Mouse (Mus musculus): ENCODE results near the gene Cdc42bpa. TPM values are rescaled to one million over a fixed set of nuclear protein-coding genes. Genes with fewer than 3 reads are reported as not detected.
A peak's percentile ranks its signal among the peaks of the same experiment; 100 is the strongest.

The Cdc42bpa gene
- total and polyA plus RNA-seq, 2 experiments from 2014 or later, result 29.1 to 84.3 TPM

DNA sequence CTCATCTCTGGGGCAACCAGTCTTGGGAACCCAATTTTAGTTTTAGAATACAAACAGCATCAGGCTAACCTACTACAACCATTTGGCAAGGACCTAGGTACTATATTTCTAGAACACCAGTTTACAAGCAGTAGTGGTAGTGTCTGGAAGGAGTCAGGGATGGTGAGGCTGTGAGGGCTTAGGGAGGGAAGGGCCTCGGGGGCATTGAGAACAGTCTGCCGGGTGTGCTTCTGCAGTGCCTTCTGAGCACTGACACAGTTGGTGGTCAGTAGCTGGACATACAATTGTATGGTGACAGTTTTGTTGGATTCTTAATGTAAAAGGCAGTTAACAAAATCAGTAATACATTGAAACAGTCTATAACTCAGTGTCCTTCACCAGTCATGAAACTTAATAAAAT is 200.3 kb downstream of the Cdc42bpa start:
- WGBS, result 88% methylated on average over 2 of the region's 2 CpGs
- Histone ChIP-seq H3K9me3 (ENCODE audit: low read length) (no peaks in the 10 kb centered on the region), H3K9ac (replicated peaks; ENCODE audit: low read length) (no peak overlapping the region), H3K27ac (no peak overlapping the region), H3K4me1 (ENCODE audit: insufficient read depth, low read length) (no peaks in the 10 kb centered on the region), H3K36me3 (ENCODE audit: insufficient read depth, low read length) (peaks cover 36% of the 10 kb centered on the region), H3K27me3 (ENCODE audit: insufficient read depth, low read length) (no peaks in the 10 kb centered on the region), H3K4me3 (ENCODE audit: low read length) (no peak overlapping the region), H3K4me2 (ENCODE audit: low read depth, low read length) (no peak overlapping the region)
- no peak for ATAC-seq
- no peak for TF ChIP-seq CTCF (IDR thresholded peaks at IDR 0.05; ENCODE audit: low read depth)
- no peak for DNase-seq (ENCODE audit: low spot score)

DNA sequence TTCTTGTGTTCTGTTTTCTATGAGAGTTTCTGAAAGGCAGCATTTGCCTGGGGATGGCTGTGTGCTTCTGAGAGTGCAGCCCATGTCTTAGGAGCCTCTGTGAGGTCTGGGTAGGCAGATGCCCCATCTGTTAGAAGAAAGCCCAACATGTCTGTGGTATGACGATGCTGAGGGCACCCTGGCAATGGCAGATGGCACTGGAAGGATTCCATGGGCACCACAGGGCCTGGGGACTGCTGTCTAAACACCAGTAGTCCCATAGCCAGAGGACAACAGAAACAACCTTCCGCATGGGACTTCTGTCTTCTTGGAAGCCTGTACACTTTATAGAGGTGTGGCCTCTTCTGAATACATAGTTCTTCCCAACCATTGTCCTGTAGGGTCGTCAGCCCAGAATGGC is 200.9 kb downstream of the Cdc42bpa start:
- ATAC-seq (peak; percentile 50; the same call in 1 of the 2 replicates), DNase-seq (ENCODE audit: low spot score) (peak; percentile 26)
- WGBS, result 70% methylated on average over 3 of the region's 3 CpGs
- no peaks in the 10 kb centered on the region for H3K9me3 ChIP-seq (ENCODE audit: low read length)
- no peak overlapping the region for H3K27ac ChIP-seq
- H3K36me3 ChIP-seq (ENCODE audit: insufficient read depth, low read length), result peaks cover 42% of the 10 kb centered on the region
- H3K4me2 ChIP-seq (ENCODE audit: low read depth, low read length), result no peak overlapping the region
- no peaks in the 10 kb centered on the region for H3K27me3 ChIP-seq (ENCODE audit: insufficient read depth, low read length)
- no peak overlapping the region for H3K4me3 ChIP-seq (ENCODE audit: low read length)
- H3K9ac ChIP-seq (replicated peaks; ENCODE audit: low read length), result no peak overlapping the region
- no peak for TF ChIP-seq CTCF (IDR thresholded peaks at IDR 0.05; ENCODE audit: low read depth)
- H3K4me1 ChIP-seq (ENCODE audit: insufficient read depth, low read length), result no peaks in the 10 kb centered on the region

DNA sequence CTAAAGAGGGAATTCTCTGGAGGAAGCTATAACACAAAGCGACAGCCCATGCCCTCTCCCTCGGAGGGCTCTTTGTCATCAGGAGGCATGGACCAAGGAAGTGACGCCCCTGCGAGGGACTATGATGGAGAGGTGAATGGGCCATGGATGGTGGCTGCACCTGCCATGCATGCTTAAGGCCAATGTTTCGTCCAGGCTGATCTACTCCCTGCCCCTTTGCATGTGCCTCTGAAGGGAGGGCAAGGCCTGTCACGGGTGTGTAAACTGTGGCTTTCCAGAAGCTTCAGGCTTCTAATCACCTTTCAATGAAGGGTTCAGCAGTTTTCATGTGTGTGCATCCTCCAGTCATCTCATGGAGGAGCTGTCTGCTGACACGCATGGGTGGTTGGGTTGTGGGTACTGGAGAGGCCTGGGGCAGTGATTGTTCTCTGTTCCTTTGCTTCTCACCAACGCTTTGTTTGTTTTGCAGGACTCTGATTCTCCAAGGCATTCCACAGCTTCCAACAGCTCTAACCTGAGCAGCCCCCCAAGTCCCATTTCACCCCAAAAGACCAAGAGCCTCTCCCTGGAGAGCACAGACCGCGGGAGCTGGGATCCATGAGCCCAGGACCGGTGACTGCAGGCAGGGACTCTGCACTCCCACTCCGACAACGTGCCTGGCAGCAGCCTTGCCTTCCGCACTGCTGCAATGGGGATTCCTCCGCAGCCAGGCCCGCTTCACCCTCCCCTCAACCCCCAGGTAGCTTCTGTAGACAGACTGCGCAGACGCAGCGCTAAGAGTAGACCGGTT is 201.5 kb downstream of the Cdc42bpa start:
- WGBS, result 83% methylated on average over 20 of the region's 20 CpGs
- H3K36me3 ChIP-seq (ENCODE audit: insufficient read depth, low read length), result peaks cover 42% of the 10 kb centered on the region
- H3K9me3 ChIP-seq (ENCODE audit: low read length), result no peaks in the 10 kb centered on the region

DNA sequence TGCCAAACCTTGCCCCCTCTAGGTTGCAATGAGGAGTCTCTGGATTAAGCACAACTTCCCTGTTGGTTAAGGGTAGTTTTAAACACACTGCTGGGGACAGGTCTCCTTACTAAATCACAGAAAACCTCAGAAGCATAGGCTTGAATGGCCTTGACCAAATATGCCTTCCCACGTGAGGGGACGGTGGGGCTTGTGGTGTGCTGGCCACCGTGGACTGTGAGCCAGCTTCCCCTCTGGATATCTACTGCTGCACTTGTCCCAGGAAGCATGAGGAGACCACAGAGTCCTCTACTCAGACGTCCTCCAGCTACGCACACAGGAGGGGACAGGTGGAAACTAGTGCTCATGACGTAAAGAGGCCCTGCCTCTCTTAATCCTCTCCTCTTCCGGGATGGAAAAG is 202.7 kb downstream of the Cdc42bpa start:
- Histone ChIP-seq H3K4me3 (ENCODE audit: low read length) (no peak overlapping the region), H3K9ac (replicated peaks; ENCODE audit: low read length) (no peak overlapping the region), H3K4me2 (ENCODE audit: low read depth, low read length) (no peak overlapping the region), H3K36me3 (ENCODE audit: insufficient read depth, low read length) (peaks cover 42% of the 10 kb centered on the region), H3K4me1 (ENCODE audit: insufficient read depth, low read length) (no peaks in the 10 kb centered on the region), H3K27ac (no peak overlapping the region), H3K9me3 (ENCODE audit: low read length) (no peaks in the 10 kb centered on the region), H3K27me3 (ENCODE audit: insufficient read depth, low read length) (no peaks in the 10 kb centered on the region)
- ATAC-seq (no peak), DNase-seq (ENCODE audit: low spot score) (no peak)
- TF ChIP-seq CTCF (IDR thresholded peaks at IDR 0.05; ENCODE audit: low read depth), result no peak
- 87% methylated on average over 7 of the region's 7 CpGs for WGBS

More for the DNA sequence above, 201.5 kb downstream of the Cdc42bpa start:
- DNase-seq (ENCODE audit: low spot score), result no peak
- H3K4me2 ChIP-seq (ENCODE audit: low read depth, low read length), result no peak overlapping the region
- no peak overlapping the region for H3K9ac ChIP-seq (replicated peaks; ENCODE audit: low read length)
- ATAC-seq, result 0 out of 2 replicates have a peak, but pooled peaks have one; percentile 21
- H3K27me3 ChIP-seq (ENCODE audit: insufficient read depth, low read length), result no peaks in the 10 kb centered on the region
- no peak overlapping the region for H3K27ac ChIP-seq
- H3K4me1 ChIP-seq (ENCODE audit: insufficient read depth, low read length), result no peaks in the 10 kb centered on the region
- H3K4me3 ChIP-seq (ENCODE audit: low read length), result no peak overlapping the region
- no peak for TF ChIP-seq CTCF (IDR thresholded peaks at IDR 0.05; ENCODE audit: low read depth)

DNA sequence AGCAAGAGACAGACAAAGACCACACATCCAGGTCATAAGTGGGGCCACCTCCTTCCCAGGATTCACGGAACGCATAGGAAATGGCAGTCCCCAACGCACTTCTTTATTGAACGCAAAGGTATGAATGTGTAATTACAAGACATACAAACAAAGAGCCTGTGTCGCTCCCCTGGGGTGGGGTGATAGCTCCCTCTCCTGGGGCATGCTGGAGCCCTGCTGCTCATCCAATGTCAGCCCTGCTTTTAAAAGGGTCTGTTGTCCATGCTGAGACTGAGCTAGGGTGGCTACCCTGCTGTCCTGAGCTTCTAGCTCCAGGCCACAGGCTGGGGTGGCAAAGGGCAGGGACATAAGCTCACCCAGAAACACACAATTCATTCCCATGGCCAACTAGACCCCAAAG is 206.3 kb downstream of the Cdc42bpa start:
- H3K4me2 ChIP-seq (ENCODE audit: low read depth, low read length), result no peak overlapping the region
- DNase-seq (ENCODE audit: low spot score) (no peak), ATAC-seq (no peak)
- H3K36me3 ChIP-seq (ENCODE audit: insufficient read depth, low read length), result peaks cover 16% of the 10 kb centered on the region
- H3K9me3 ChIP-seq (ENCODE audit: low read length), result no peaks in the 10 kb centered on the region
- H3K4me1 ChIP-seq (ENCODE audit: insufficient read depth, low read length), result no peaks in the 10 kb centered on the region
- no peaks in the 10 kb centered on the region for H3K27me3 ChIP-seq (ENCODE audit: insufficient read depth, low read length)
- no peak overlapping the region for H3K27ac ChIP-seq
- no peak overlapping the region for H3K4me3 ChIP-seq (ENCODE audit: low read length)
- 76% methylated on average over 5 of the region's 5 CpGs for WGBS
- H3K9ac ChIP-seq (replicated peaks; ENCODE audit: low read length), result no peak overlapping the region
- TF ChIP-seq CTCF (IDR thresholded peaks at IDR 0.05; ENCODE audit: low read depth), result no peak

DNA sequence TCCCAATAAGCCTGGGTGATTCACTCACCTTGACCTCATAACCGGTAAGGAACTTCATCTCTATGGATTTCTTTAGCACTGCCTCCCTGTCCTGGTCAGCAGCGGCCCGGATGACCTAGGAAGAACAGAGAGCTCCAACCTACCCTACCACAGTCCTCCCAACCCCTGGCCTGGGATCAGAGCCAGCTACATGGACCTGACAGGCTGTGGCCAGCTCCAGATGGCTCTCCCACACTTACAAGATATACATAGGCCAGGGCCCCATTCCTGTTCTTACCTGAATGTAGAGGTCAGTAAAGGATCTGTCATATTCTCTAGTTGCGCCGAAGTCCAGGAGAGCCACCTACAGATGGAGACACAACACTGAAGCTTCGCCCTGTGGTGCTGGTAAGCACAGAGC is 208.0 kb downstream of the Cdc42bpa start:
- H3K27ac ChIP-seq, result no peak overlapping the region
- no peaks in the 10 kb centered on the region for H3K4me1 ChIP-seq (ENCODE audit: insufficient read depth, low read length)
- 95% methylated on average over 6 of the region's 6 CpGs for WGBS
- no peaks in the 10 kb centered on the region for H3K9me3 ChIP-seq (ENCODE audit: low read length)
- DNase-seq (ENCODE audit: low spot score), result peak; percentile 7
- peaks cover 6% of the 10 kb centered on the region; the same call in 1 of the 2 replicates for H3K36me3 ChIP-seq (ENCODE audit: insufficient read depth, low read length)
- H3K4me3 ChIP-seq (ENCODE audit: low read length), result no peak overlapping the region
- no peak overlapping the region for H3K9ac ChIP-seq (replicated peaks; ENCODE audit: low read length)
- H3K27me3 ChIP-seq (ENCODE audit: insufficient read depth, low read length), result no peaks in the 10 kb centered on the region
- H3K4me2 ChIP-seq (ENCODE audit: low read depth, low read length), result no peak overlapping the region
- ATAC-seq, result no peak
- no peak for TF ChIP-seq CTCF (IDR thresholded peaks at IDR 0.05; ENCODE audit: low read depth)

DNA sequence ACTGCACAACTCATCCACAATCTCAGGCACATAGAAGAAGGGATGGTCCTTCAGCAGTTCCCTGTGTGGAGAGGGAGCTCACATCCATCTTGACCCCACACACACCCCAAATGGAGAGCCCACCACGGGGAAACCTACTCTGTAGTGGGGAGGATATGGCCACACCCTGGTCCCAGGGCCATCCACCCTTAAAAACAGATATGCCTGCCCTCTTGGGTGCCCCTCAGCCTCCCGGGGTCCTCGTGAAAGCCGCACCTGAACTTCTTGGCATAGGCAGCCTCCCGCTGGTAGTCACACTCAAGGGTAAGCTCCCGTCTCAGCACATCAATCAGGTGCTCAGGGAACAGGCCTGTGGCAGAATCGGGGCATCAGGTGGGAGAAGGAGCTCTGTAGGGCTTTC is 208.9 kb downstream of the Cdc42bpa start:
- Histone ChIP-seq H3K9ac (replicated peaks; ENCODE audit: low read length) (no peak overlapping the region), H3K27ac (no peak overlapping the region), H3K4me2 (ENCODE audit: low read depth, low read length) (no peak overlapping the region), H3K36me3 (ENCODE audit: insufficient read depth, low read length) (peaks cover 6% of the 10 kb centered on the region; the same call in 1 of the 2 replicates), H3K4me1 (ENCODE audit: insufficient read depth, low read length) (no peaks in the 10 kb centered on the region), H3K9me3 (ENCODE audit: low read length) (no peaks in the 10 kb centered on the region), H3K4me3 (ENCODE audit: low read length) (no peak overlapping the region), H3K27me3 (ENCODE audit: insufficient read depth, low read length) (no peaks in the 10 kb centered on the region)
- TF ChIP-seq CTCF (IDR thresholded peaks at IDR 0.05; ENCODE audit: low read depth), result no peak
- 89% methylated on average over 7 of the region's 7 CpGs for WGBS
- no peak for ATAC-seq
- no peak for DNase-seq (ENCODE audit: low spot score)
